Mouse (Mus musculus) granulocyte monocyte progenitor cell, adult 5-6 weeks (primary cell): ENCODE data around the gene Aamp. TPM values are rescaled to one million over a fixed set of nuclear protein-coding genes. Genes with fewer than 3 reads are reported as not detected.
"Not testable (repeated sequence)": the region's sequence is repeated elsewhere in the genome, so short reads cannot be mapped to it uniquely, and the experiment has no call there.

Experiments used
- ATAC-seq: replicated peaks from 2 replicates; pipeline ENCODE4 v1.8.0; 2016; ENCODE audit warnings: mild to moderate bottlenecking, moderate TSS enrichment, inconsistent platforms; ENCODE audit not compliant: poor library complexity, severe bottlenecking
- total RNA-seq, 2 experiments: library from RNA; stranded (forward) in 1 of 2; stranded (reverse) in 1 of 2; fragments of 200-712, 200-1000 nt in 1 of 2; fragments of >200 nt in 1 of 2; fragmentation: Nextera tagmentation in 1 of 2; gene quantifications; 2 replicates each; pipeline ENCODE4 v1.2.3; 2014 to 2017

Gene Aamp
- total RNA-seq (2014; fragmentation: Nextera tagmentation), result 100 and 106 TPM in 2 replicates
- 98.8 and 140 TPM in 2 replicates for total RNA-seq (2017)

DNA sequence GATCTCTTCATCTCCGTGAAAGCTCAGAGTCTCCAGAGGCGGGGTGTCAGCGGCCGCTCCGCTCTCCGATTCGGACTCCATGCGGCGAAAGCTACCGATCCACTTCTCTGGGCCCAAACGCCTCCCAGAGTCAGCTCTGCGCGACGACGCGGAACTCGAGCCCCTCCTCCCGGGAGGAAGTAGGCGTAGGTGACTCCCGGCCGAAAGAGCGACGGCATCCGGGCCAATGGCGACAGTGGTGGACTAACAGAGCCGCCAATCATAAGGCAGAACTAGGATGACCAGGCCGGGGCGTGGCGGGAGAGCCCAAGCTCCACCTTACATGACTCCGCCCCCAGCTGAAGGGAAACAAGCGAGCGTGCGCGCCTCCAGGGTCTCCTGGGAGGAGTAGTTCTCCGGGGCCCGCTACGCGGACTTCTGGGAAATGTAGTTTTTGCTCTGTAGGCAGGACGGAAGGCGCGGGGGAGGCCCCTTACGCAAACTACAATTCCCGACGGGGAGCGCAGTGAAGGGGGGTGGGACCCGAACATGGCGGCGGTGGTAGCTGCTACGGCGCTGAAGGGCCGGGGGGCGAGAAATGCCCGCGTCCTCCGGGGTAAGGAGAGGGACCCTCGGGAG lies at the start of gene Aamp, which contains the start of gene Pnkd:
TSS of gene Aamp (minus strand) at position 196 of the 618 bp plus-strand sequence.
TSS of gene Pnkd (plus strand) at position 388 of the 618 bp plus-strand sequence.
- ATAC-seq, result peak; percentile 81

DNA sequence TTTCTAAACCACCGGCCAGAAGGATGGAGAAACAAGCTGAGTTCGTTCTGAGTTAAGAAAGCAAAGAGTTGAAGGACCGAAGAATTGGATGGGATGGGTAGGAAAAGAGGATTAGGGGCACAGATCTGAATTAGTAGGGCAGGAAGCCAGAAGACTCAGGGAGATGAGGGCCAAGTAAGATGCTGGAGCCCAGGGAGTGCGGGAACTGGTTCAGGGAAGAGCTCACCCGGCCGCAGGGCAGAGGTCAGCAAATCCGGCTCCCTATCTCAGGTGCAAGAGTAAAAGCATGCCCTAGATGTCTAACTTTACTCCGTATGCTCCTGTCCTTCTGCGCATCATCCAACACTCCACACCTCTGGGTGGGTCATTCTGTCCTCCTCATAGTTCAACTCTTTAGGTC lies 48.4 kb upstream of the Aamp start:
- no peak for ATAC-seq

DNA sequence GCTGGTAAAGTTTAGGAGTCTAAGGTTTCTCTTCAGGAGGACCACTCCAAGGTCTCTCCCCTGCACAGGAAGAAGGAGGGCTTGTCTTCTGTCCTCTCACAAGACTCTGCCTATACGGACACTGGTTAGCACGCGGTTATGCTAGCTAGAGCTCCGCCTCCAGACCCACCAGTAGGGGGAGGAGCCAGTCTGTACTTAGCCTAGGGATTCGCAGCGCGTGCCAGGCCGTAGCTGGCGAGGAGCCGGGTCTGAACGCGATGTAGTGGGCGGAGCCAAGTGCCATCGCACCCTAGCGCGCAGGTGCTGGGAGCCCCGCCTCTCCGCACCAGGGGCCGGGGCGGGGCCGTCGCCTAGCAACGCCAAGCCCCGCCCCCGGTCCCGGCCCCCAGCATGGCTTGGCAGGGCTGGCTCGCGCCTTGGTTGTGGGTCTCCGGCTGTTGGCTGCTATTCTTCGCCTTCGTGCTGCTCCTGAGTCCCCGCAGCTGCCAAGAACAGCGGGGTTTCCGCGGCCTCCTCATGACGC lies 47.8 kb upstream of the Aamp start:
- ATAC-seq, result peak; percentile 91

DNA sequence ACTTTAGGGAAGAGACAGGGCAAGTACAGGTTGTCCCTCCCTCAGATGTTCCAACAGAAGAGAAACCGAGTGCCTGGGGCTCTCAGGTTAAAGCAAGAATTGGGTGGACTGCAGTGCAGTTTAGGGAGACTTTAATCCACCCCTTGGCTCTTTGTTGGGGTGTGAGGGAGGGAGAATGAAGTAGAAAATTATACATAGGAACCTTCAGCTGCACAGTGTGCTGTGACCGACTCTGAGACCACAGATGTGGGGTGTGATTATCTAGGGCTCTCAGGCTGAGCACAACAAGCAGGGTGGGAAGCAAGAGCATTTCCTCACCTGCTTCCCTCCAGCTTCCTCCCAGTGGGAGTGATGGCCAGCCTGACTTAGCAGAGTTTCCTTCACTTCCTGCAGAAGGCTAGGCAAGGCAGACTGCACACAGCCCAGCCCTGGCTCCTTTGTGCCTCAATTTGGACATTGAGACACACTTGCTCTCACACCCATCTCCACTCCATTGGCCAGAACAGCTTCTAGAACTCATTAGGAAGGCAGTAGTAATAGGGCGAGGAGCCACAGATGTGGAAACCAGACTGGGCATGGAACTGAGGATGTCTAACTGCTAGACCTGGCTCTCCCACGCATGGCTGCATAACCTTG lies 46.6 kb upstream of the Aamp start:
- ATAC-seq, result peak; percentile 20

DNA sequence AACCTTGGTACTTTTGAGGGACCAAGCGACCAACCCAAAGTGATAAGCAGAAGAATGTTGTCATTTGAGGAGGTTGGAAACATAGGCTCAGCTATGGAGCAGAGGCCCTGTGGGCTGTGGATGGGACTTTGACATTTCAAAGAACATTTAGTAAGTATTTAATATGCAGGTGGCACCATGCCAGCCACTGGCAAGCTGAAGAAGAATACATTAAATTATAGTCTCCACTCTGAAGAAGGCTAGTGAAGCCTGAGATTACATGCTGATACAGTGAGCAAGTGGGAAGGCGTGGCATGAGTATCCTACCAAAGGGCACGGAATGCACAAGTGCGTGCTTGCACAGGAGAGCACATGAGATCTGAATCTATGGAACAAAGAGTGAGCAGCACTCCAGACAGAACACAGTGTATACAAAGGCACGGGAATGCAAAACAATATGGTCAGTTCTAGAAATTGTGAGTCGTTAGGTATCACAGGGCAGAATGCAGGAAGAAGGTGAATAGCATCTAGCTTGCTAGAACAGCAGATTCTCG lies 45.4 kb upstream of the Aamp start:
- ATAC-seq, result no peak

DNA sequence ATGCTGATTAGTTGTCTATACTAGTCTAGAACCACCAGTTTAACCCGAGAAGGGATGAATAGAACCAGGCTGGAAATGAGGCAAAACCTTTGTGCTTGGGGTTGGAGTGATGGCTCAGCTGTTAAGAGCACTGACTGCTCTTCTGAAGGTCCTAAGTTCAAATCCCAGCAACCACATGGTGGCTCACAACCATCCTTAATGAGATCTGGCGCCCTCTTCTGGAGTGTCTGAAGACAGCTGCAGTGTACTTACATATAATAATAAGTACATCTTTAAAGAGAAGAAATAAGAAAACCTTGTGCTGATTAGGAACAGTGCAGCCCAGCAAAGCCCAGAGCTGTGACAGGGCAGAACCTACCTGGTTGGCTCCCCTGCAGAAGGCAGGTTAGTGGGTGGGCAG lies 42.4 kb upstream of the Aamp start:
- not testable (repeated sequence) for ATAC-seq

DNA sequence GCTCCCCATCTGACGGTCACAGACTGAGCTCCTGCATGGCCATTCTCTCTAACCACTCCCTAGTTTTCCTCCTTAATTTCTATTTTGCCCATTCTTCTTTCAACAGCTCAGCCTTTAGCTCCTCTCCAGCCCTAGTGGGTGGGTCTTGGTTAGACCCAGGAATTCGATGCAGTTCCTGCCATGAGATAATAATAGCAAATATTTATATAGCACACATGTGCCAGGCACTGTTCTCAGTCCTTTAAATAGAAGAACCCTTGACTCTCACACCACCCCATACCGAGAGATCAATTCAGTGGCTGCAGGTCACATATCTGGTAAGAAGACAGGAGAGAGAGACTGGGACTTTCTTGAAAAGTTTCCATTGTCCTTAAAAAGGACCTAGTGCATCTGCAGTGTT lies 36.9 kb upstream of the Aamp start:
- no peak for ATAC-seq

DNA sequence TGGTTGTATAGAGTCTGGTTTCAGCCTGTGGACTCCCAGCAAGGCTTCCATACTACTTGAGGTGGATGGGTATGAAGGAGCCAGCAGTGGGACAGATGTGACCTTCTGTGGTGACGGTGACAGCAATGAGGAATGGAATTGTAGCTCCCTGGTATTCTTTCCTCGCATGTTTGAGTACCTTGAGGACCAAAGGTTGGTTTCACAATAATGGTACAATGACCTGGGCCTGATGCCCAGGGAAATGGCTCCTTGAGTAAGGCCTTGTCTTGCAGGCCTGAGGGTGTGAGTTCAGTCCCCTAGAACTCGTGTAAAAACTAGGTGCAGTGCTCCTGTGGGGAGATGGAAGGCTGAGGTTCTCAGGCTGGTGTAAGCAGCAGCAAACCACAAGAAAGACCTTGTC lies 34.2 kb upstream of the Aamp start:
- no peak for ATAC-seq

DNA sequence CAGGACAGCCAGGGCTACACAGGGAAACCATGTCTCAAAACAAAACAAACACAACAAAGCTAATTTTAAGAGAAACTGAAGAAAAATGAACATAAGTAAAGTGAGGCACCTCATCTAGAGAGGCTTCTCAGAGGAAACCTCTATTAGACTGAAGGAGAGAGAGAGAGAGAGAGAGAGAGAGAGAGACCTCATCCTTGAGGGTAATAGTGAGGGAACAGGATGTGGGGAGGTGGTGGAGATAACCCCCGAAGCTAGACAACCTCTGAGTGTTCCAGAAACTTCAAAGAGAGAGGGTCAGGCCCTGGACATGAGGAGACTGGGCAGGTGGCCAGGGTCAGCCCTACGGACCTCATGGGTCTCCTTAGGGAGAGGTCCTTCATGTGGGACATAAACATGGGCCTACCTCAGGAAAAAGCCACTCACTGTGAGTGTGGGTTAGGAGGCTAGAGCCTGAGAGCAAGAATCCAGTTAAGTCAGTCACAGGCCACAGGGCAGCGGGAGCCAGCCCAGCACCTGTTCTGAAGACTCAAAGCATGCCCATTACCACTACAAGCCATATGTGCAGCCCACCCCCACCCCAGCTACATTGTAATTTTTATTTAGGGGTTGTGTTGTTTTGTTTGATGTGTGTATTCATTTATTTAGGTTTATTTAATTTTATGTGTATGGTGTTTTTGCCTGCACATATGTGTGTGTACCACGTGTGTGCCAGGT lies 31.7 kb upstream of the Aamp start:
- no peak for ATAC-seq

DNA sequence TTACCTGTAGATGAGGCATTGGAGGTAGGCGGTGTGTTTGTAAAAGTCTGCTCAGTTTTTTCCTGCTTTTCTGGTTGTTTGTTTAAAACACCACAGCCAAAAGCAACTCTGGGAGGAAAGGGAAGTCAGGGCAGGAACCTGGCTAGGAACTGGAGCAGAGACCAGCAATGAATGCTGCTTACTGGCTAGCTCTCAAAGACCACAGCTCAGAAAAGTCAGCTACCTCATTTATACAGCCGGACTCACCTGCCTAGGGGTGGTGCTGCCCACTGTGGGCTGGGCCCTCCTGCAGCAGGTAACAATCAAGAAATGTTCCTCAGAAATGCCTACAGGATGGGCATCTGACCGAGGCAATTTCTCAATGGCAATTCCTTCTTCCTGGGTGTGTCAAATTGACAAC lies 30.3 kb upstream of the Aamp start:
- ATAC-seq, result no peak

DNA sequence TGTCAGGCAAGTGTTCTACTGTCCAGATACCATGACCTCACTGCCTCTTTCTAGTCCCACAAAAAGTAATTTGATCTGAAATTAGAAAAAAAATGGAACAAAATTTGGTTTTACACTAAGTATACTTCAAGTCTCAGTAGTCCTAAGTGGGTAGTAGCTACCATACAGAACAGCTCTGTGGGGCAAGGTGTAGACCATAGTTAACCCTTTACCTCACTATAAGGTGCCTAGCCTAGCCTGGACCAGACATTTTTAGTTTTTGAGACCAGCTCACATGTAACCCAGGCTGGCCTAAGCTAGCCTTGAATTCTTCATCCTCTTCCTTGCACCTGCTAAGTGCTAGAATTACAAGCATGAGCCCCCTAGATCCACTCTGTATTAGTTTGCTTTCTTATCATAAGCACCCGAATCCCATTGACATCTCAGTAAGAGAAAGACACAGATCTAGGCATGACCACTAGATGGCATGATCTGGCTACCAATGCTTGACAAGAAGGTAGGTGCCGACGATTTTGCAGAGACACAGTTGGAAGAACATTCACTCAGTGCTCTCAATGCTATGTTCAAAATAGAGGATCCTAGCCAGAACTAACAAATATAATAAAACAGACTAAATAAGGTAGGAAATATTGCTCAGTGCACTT lies 28.6 kb upstream of the Aamp start:
- ATAC-seq, result peak; percentile 83

DNA sequence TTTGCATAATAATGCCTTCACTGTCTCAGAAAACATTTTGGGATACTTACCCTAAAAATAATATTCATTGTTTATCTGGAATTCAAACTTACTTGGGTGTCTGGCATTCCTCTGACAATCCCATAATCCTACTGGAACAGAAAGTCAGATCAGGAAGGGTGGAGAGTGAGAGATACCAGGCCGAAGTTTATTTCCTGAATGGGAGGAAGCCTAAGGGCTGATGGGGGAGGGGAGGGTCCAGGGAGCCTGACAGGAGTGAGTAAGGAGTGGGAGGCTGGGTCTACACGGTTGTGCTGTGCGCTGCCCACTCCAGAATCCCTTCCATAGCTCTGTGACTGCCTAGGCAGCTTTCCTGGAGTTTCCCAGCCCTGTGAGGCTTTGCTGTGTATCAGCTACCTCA lies 25.2 kb upstream of the Aamp start:
- ATAC-seq, result no peak

DNA sequence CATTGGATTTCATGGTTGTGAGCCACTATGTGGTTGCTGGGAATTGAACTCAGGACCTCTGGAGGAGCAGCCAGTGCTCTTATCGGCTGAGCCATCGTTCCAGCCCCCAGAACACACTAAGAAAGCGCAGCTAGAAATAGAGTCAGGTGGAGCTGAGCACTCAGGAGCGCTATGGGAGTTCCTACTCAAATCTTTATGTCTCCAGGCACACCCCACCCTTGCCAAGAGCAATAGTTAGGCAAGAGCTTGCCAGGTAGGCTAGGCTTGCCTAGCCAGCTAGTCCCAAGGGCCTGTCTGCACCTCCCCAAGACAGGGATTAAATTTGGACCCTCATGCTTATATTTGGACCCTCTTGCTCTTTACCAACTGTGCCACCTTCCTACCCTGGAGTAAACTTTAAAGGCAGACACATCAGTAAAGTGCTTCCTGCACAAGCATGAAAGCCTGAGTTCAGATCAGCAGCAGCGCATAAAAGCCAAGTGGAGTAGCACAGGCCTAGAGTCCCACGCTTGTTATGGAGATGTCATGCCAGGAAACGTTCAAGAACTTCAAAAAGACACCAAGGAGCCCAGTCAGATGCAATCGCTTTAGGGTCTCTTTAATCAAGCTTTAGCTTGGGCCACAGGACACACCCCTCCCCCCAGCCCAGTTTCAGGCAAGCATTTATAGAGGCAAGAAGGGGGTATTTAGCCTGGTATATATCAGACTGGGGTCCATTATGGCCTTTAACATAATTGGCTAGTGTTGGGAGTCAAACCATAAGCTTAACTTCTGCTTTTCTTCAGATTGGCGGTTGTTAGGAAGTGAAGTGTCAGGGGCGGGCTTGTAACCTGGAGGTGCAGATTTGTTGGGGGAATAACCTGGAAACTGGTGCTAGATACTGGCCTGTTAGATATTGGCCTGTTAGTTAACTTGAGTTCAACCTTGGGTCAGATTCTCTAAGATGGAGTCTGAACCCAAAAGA lies 23.7 kb upstream of the Aamp start:
- 0 out of 2 replicates have a peak, but pooled peaks have one; percentile 16 for ATAC-seq

DNA sequence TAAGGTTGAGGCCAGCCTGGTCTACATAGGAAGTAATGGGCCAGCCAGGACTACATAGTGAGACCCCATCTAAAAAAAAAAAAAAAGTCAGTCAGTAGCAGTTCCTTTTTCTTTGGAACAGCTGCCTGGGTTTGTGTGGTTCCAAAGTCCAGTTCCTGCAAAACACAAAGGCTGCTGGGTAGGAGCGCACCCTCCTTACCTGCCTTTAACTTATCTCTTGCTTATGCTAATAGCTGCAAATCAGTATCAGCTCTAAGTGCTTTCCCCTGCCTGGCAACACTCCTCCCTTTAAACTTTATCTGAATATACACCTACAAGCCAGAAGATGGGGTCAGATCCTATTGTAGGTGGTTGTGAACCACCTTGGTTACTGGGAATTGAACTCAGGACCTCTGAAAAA lies 22.6 kb upstream of the Aamp start:
- no peak for ATAC-seq

DNA sequence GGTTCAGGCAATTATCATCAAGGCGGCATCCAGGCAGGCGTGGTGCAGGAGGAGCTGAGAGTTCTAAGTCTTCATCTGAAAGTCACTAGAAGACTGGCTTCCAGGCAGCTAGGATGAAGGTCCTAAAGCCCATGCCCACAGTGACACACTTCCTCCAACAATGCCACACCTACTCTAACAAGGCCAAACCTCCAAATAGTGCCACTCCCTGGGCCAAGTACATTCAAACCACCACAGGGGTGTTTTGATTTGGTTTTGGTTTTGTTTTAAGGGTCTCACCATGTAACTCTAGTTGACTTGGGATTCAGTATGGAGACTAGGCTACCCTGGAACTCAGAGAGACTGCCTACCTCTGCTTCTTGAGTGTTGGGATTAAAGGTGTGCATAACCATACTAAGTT lies 21.0 kb upstream of the Aamp start, which contains the start of gene Tmbim1:
TSS of gene Tmbim1 (minus strand) at position 101 of the 400 bp plus-strand sequence.
- no peak for ATAC-seq

DNA sequence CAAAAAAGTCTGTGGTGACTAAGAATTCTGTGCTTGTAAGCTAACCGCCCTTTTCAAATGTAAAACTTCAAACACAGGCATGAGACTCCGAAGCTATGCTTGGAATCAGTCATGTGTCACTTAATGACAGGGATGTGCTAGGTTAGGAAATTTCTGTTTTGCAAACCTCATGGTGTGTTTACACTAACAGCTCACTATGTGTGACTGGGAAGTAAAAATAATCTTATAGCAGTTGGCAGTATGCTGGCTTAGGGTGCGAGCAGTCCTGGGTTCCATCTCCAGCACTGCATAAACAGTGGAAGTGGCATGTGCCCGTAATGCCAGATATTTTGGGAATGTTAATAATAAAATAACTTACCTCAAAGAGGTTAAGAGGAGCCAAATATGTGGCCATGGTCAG lies 20.4 kb upstream of the Aamp start:
- ATAC-seq, result no peak

DNA sequence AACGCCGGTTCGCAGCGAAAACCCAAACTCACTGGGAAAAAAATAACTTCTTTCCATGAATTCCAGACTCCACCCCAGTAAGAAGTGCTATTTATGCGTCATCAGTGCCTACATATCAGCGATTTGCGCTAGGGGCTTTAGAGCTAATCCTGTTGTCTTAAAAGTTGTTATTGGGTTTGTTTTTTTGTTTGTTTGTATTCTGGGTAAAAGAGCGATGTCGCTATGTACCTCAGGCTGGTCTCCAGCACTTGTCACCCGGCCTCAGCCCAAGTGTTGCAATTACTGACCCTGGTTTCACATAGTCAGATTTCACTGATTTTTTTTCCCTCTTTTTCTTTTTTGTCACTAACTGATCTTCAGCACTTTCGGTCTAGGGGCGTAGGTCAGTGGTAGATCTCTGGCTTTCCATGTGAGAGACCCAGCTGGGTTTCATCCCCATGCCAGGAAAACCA lies 19.8 kb upstream of the Aamp start:
- peak; percentile 29; the same call in 1 of the 2 replicates for ATAC-seq

DNA sequence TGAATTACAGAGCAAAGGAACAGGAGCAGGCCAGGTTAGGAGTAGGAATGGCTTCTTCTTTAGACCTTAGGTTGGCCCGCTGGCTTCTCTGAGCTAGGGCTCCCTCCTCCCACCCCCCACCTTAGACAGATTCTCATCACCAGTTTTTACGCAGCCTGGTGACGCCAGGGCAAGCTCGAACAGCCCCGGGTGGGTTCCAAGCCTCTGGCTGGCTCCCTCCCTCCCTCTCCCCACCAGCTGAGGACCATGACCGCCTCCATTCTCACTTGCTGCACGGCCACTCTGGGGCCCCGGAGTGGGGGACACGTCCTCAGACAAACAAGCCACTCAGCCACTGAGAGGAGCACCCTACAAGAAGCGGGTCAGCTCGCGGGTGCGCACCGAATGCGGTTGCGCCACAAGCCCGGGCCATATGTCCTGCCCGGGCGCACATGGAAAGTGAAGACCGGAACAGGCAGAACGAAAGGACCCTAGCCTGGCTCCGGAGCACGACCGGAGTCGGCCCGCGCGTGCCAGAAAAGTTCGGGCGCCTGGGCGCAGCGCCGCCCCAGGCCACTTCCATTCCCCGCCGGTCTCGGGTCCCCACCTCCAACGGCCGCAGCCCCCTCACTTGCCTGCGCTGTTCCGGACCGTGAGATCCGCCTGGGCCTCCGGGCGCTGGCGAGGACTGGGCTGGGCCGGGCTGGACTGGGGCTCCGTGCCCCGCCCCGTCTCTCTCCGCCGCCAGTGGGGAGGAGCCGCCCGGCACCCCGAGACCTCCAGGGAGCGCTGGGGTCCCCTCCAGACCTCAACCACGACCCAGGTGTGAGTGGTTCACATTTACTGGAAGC lies 19.2 kb upstream of the Aamp start:
- peak; percentile 79 for ATAC-seq
